Mouse (Mus musculus) limb, embryonic 12.5 days (tissue): ENCODE data around the gene Ddx58. TPM values are rescaled to one million over a fixed set of nuclear protein-coding genes. Genes with fewer than 3 reads are reported as not detected.

Experiments
- ATAC-seq: fragments of 200-750 bp; cut with Nextera tagmentation; 2 replicates; pipeline ENCODE4 v1.8.0; 2017; ENCODE audit warnings: low read depth, moderate TSS enrichment; ENCODE audit not compliant: insufficient number of reproducible peaks, insufficient read depth, low FRiP score, low TSS enrichment
- H3K27ac ChIP-seq: fragments of 300-500 bp; sonication (generic); 2 replicates; pipeline ENCODE4 v1.5.1; 2016; ENCODE audit warnings: mild to moderate bottlenecking, moderate library complexity
- H3K27me3 ChIP-seq: fragments of 300-500 bp; sonication (generic); 2 replicates; pipeline ENCODE4 v1.6.1; 2016; ENCODE audit warnings: mild to moderate bottlenecking, moderate library complexity
- H3K36me3 ChIP-seq: fragments of 300-500 bp; sonication (generic); 2 replicates; pipeline ENCODE4 v1.6.1; 2016; ENCODE audit warnings: mild to moderate bottlenecking, moderate library complexity
- H3K4me1 ChIP-seq: fragments of 300-500 bp; sonication (generic); replicated peaks from 2 replicates; pipeline ENCODE4 v1.6.1; 2016
- H3K4me2 ChIP-seq: fragments of 300-500 bp; sonication (generic); 2 replicates; pipeline ENCODE4 v1.6.1; 2016; ENCODE audit warnings: mild to moderate bottlenecking, moderate library complexity
- H3K4me3 ChIP-seq: fragments of 300-500 bp; sonication (generic); replicated peaks from 2 replicates; pipeline ENCODE4 v1.5.1; 2016; ENCODE audit warnings: mild to moderate bottlenecking
- H3K9ac ChIP-seq: fragments of 300-500 bp; sonication (generic); replicated peaks from 2 replicates; pipeline ENCODE4 v1.6.1; 2016; ENCODE audit warnings: mild to moderate bottlenecking, moderate library complexity
- H3K9me3 ChIP-seq: fragments of 300-500 bp; sonication (generic); 2 replicates; pipeline ENCODE4 v1.6.1; 2016; ENCODE audit warnings: mild to moderate bottlenecking, moderate library complexity
- WGBS: fragments of 180-500 bp; shearing (Covaris S2); methylation state at CpG from one replicate; pipeline ENCODE4 v1.1.7; 2016; 5-methylcytosine and 5-hydroxymethylcytosine counted together
- polyA plus RNA-seq: library from polyadenylated mRNA; unstranded; fragments of >200 nt; fragmentation: Nextera tagmentation; extraction: Ambion mirVana; gene quantifications from 2 replicates; pipeline ENCODE4 v1.2.1, GENCODE M21; 2016

Ddx58 gene
- polyA plus RNA-seq, 1 experiment from 2014 or later, result 6.8 TPM

DNA sequence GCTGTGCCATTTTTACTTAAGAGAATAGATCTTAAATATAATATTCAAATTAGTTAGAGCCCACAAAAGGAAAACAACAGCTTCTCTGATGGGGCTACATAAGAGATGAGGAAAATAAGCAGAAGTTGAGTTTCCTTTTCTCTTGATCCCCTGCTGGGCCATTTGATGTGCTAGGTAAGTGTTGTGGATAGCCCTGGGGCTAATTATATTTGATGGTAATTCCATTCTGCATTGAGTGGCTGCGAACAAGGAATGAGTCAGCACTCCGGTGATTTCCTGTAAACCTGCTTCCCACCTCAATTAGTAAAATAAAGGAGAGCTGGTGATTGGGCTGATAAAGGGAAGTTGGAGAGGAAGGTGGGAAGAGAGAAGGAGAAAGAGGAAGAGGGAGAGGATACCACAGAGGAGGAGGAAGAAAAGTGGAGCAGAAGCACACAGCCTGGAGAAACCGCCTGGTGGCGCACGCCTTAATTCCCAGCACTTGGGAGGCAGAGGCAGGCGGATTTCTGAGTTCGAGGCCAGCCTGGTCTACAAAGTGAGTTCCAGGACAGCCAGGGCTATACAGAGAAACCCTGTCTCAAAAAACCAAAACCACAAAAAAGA is 6.5 kb downstream of the Ddx58 start:
- H3K27me3 ChIP-seq, result no peaks in the 10 kb centered on the region
- 89% methylated on average over 7 of the region's 7 CpGs for WGBS
- H3K9me3 ChIP-seq, result no peaks in the 10 kb centered on the region
- ATAC-seq, result no peak
- no peak overlapping the region for H3K4me3 ChIP-seq
- no peaks in the 10 kb centered on the region for H3K4me1 ChIP-seq
- no peak overlapping the region for H3K27ac ChIP-seq
- no peak overlapping the region for H3K4me2 ChIP-seq
- H3K9ac ChIP-seq, result no peak overlapping the region
- H3K36me3 ChIP-seq, result peaks cover 5% of the 10 kb centered on the region; the same call in 1 of the 2 replicates

- Histone ChIP-seq H3K4me2 (no peak overlapping the region), H3K4me3 (no peak overlapping the region), H3K9ac (no peak overlapping the region), H3K36me3 (peaks cover 5% of the 10 kb centered on the region; the same call in 1 of the 2 replicates), H3K27ac (no peak overlapping the region), H3K4me1 (no peaks in the 10 kb centered on the region), H3K9me3 (no peaks in the 10 kb centered on the region), H3K27me3 (no peaks in the 10 kb centered on the region)
- 91% methylated on average over 6 of the region's 6 CpGs for WGBS
- ATAC-seq, result no peak
These were observed 9.9 kb downstream of the Ddx58 start for GRCm38 (mm10) chr4:40229723-40230122.

DNA sequence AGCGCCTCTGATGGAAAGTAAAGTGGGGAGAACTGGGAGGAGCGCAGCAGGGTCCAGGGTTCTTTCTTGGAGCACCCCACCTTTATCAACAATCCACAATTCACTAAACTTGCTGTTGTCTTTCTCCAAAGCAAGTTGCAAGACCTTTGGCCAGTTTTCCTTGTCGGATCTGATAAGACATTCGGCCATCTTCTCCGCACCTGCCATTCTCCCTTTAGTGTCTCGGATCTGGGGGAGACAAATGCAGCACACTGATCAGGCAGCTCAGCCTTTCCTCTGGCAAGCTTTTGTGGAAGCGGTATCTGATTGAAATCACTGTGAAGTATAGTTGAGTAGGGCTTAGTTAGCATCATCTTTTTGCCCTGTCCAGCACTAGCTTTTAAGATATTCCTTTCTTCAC is 11.7 kb downstream of the Ddx58 start:
- H3K27me3 ChIP-seq, result no peaks in the 10 kb centered on the region

GRCm38 (mm10) chr4:40227131-40227530 is 12.5 kb downstream of the Ddx58 start:
- H3K27me3 ChIP-seq, result peaks cover 4% of the 10 kb centered on the region
- H3K9ac ChIP-seq, result no peak overlapping the region
- no peak overlapping the region for H3K4me2 ChIP-seq
- WGBS, result 88% methylated on average over 11 of the region's 11 CpGs
- no peaks in the 10 kb centered on the region for H3K36me3 ChIP-seq
- H3K4me1 ChIP-seq, result no peaks in the 10 kb centered on the region
- no peak overlapping the region for H3K27ac ChIP-seq
- no peaks in the 10 kb centered on the region for H3K9me3 ChIP-seq
- no peak overlapping the region for H3K4me3 ChIP-seq
- ATAC-seq, result no peak

More for the DNA sequence above, 11.7 kb downstream of the Ddx58 start:
- ATAC-seq, result no peak
- no peaks in the 10 kb centered on the region for H3K9me3 ChIP-seq
- no peaks in the 10 kb centered on the region for H3K4me1 ChIP-seq
- H3K4me2 ChIP-seq, result no peak overlapping the region
- 93% methylated on average over 7 of the region's 7 CpGs for WGBS
- no peak overlapping the region for H3K27ac ChIP-seq
- no peaks in the 10 kb centered on the region for H3K36me3 ChIP-seq
- no peak overlapping the region for H3K9ac ChIP-seq
- no peak overlapping the region for H3K4me3 ChIP-seq

GRCm38 (mm10) chr4:40226095-40226494 is 13.5 kb downstream of the Ddx58 start:
- H3K9ac ChIP-seq, result no peak overlapping the region

DNA sequence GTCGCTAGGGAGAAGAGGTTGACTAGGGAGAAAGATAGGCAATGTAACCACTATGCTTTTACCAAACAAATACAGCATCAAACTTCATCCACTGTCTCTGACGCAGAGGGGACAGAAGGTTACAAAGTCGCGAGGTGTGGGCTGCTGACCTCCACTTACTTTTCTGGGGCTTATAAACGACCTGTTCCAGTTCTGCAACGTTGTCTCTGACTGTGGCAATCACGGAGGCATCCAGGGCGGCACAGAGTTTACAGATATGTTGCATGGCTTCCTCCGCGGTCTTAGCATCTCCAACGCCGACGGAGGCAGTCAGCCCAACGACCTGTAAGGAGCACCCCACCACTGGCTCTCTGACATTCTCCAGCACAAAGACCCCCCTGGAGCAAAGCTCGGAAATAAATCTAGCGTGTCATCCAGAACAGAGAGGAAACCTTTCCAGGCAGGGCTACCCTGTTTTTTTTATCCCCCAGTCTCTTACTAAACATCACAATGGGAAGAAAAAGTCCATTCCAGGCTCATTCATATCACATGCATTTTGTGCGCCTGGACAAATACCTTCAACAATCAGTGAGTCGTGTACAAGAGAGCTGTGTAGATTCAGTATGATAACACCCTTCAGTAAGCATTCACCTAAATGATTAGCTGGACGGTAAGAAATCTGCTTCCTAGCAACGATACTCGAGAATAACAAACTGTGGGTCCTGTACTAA is 17.6 kb downstream of the Ddx58 start:
- Histone ChIP-seq H3K27ac (no peak overlapping the region), H3K27me3 (peaks cover 23% of the 10 kb centered on the region), H3K4me1 (no peaks in the 10 kb centered on the region; the same call in 1 of the 2 replicates), H3K9ac (no peak overlapping the region), H3K4me2 (no peak overlapping the region), H3K36me3 (0 out of 2 replicates have a peak, but pooled peaks cover 5% of the 10 kb centered on the region), H3K4me3 (no peak overlapping the region), H3K9me3 (no peaks in the 10 kb centered on the region)
- ATAC-seq, result no peak
- 53% methylated on average over 21 of the region's 21 CpGs for WGBS

More at GRCm38 (mm10) chr4:40226095-40226494, 13.5 kb downstream of the Ddx58 start:
- H3K9me3 ChIP-seq, result no peaks in the 10 kb centered on the region
- no peak for ATAC-seq
- H3K4me2 ChIP-seq, result no peak overlapping the region
- 71% methylated on average over 5 of the region's 5 CpGs for WGBS
- H3K36me3 ChIP-seq, result 0 out of 2 replicates have a peak, but pooled peaks cover 5% of the 10 kb centered on the region
- peaks cover 15% of the 10 kb centered on the region for H3K27me3 ChIP-seq
- no peaks in the 10 kb centered on the region for H3K4me1 ChIP-seq
- no peak overlapping the region for H3K27ac ChIP-seq
- no peak overlapping the region for H3K4me3 ChIP-seq

DNA sequence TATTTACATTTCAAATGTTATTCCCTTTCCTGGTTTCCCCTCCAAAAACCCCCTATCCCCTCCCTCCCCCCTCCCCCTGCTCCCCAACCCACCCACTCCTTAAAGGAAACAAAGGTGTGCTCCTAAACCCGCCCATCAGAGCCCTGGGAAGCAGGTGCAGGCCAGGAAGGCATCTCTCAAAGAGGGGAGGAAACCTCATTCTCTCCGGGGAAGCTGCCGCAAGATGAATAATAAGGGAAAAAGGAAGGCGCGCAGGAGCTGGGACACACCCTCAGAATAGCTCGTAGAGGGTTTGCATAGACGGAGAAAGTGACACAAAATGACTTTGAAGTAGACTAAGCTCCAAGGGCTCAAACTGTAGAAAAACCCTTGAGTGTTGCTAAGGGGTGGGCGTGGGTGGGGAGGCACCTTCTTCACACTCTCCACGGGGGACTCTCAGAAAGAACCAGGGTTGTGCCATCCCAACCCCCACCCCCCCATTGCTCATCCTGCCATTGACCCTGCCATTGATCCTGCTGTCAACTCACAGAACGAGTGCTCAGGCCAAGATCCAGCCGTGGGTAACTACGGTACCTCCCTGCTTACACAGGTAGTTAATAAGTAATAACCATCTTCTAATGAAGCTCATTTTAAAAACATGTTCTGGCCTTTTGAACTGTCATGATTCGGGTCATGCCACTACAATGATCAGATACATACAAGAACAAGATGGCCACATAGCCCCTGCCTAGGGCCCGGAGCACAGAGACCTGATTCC is 18.4 kb downstream of the Ddx58 start:
- H3K4me1 ChIP-seq, result no peaks in the 10 kb centered on the region; the same call in 1 of the 2 replicates
- no peak overlapping the region for H3K4me2 ChIP-seq
- peaks cover 23% of the 10 kb centered on the region for H3K27me3 ChIP-seq
- H3K4me3 ChIP-seq, result no peak overlapping the region
- 0 out of 2 replicates have a peak, but pooled peaks cover 5% of the 10 kb centered on the region for H3K36me3 ChIP-seq
- no peak overlapping the region for H3K27ac ChIP-seq
- 25% methylated on average over 14 of the region's 14 CpGs for WGBS
- H3K9ac ChIP-seq, result no peak overlapping the region
- no peaks in the 10 kb centered on the region for H3K9me3 ChIP-seq
- ATAC-seq, result no peak

DNA sequence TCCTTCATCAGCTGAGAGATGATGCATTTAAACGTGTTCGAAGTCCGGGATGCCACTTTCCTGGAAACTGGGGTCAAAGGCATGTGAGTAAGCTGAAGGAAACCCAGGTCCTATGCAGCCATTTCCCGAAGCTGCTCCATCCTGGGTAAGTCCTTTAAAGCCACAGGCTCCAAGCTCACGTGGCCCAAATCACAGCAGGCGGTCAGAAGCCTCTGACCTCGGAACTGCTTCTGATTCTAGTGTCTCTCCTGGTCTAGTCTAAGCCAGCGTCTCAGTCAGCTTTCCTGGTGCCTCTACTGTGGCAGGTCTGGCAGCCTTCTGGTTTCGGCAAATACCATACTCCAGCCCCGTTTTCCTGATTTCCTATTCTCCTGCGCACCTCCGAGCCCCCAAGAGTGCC is 19.2 kb downstream of the Ddx58 start:
- H3K27me3 ChIP-seq, result peaks cover 23% of the 10 kb centered on the region
- H3K4me1 ChIP-seq, result no peaks in the 10 kb centered on the region; the same call in 1 of the 2 replicates
- H3K36me3 ChIP-seq, result 0 out of 2 replicates have a peak, but pooled peaks cover 5% of the 10 kb centered on the region
- H3K27ac ChIP-seq, result no peak overlapping the region
- ATAC-seq, result no peak
- 0 out of 2 replicates have a peak overlapping the region, but pooled peaks have one; percentile 21 for H3K4me2 ChIP-seq
- 16% methylated on average over 12 of the region's 12 CpGs for WGBS
- no peak overlapping the region for H3K9ac ChIP-seq
- no peaks in the 10 kb centered on the region for H3K9me3 ChIP-seq
- no peak overlapping the region for H3K4me3 ChIP-seq

DNA sequence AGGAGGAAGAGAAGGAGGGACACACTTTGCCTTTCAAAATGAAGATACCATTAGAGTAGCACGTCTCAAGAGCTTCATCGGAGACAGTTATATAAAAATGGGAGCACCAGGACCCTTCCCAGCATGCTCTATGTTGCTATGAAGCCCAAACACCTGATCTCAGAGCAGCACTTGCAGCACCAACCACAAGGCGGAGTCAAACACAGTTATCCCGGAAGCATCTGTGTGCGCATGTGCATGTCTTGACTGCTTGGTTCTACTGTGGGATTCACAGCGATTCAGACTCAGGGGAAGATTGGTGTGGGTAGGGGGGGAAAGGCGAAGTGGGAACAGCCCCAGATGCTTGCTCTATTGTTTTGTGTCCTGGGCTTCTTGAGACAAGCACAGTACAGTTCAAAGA is 21.2 kb downstream of the Ddx58 start:
- H3K27ac ChIP-seq, result no peak overlapping the region
- 79% methylated on average over 7 of the region's 7 CpGs for WGBS
- H3K36me3 ChIP-seq, result 0 out of 2 replicates have a peak, but pooled peaks cover 5% of the 10 kb centered on the region
- H3K4me3 ChIP-seq, result no peak overlapping the region
- H3K4me1 ChIP-seq, result no peaks in the 10 kb centered on the region; the same call in 1 of the 2 replicates
- H3K27me3 ChIP-seq, result peaks cover 23% of the 10 kb centered on the region
- no peak for ATAC-seq
- no peak overlapping the region for H3K4me2 ChIP-seq
- H3K9me3 ChIP-seq, result no peaks in the 10 kb centered on the region
- H3K9ac ChIP-seq, result no peak overlapping the region

DNA sequence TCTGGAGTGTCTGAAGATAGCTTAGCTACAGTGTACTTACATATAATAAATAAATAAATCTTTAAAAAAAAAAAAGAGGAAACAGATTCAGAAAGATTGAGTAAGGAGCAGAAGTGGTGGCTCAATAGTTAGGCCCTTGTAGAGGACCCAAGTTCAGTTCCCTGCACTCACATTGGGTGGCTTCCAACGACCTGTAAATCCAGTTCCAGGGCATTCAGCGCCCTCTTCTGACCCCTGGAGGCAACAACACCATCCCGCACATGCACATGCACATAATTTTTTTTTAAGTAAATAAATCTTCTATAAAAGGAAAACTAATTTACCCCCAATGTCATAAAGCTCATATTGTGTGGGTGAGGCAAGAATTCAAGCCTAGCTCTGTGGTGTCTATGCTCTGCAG is 21.7 kb downstream of the Ddx58 start:
- peaks cover 23% of the 10 kb centered on the region for H3K27me3 ChIP-seq
- 58% methylated on average over 3 of the region's 3 CpGs for WGBS
- no peak for ATAC-seq
- no peaks in the 10 kb centered on the region; the same call in 1 of the 2 replicates for H3K4me1 ChIP-seq
- H3K36me3 ChIP-seq, result 0 out of 2 replicates have a peak, but pooled peaks cover 5% of the 10 kb centered on the region
- no peak overlapping the region for H3K27ac ChIP-seq
- H3K4me3 ChIP-seq, result no peak overlapping the region
- no peak overlapping the region for H3K4me2 ChIP-seq
- no peak overlapping the region for H3K9ac ChIP-seq
- no peaks in the 10 kb centered on the region for H3K9me3 ChIP-seq

- Histone ChIP-seq H3K9ac (no peak overlapping the region), H3K27ac (no peak overlapping the region), H3K4me3 (no peak overlapping the region), H3K4me1 (no peaks in the 10 kb centered on the region), H3K36me3 (peaks cover 3% of the 10 kb centered on the region; the same call in 1 of the 2 replicates), H3K27me3 (no peaks in the 10 kb centered on the region), H3K4me2 (no peak overlapping the region), H3K9me3 (no peaks in the 10 kb centered on the region)
- 88% methylated on average over 4 of the region's 6 CpGs for WGBS
- no peak for ATAC-seq
These were observed 27.5 kb downstream of the Ddx58 start for GRCm38 (mm10) chr4:40212177-40212576.
